Mouse (Mus musculus) hindbrain, embryonic 13.5 days (tissue): Measurements from ENCODE around the gene Slc7a4. TPM values are rescaled to one million over a fixed set of nuclear protein-coding genes. Genes with fewer than 3 reads are reported as not detected.

Experiments used
- ATAC-seq: fragments of 200-750 bp; cut with Nextera tagmentation; 2 replicates; pipeline ENCODE4 v1.8.0; 2017; ENCODE audit warnings: moderate TSS enrichment; ENCODE audit not compliant: low FRiP score
- H3K27ac ChIP-seq: fragments of 300-500 bp; sonication (generic); 2 replicates; pipeline ENCODE4 v1.5.1; 2015; ENCODE audit warnings: inconsistent platforms, mild to moderate bottlenecking, moderate library complexity
- H3K27me3 ChIP-seq: fragments of 300-500 bp; sonication (generic); 2 replicates; pipeline ENCODE4 v1.6.1; 2015; ENCODE audit warnings: mild to moderate bottlenecking, inconsistent platforms
- H3K36me3 ChIP-seq: fragments of 300-500 bp; sonication (generic); 2 replicates; pipeline ENCODE4 v1.6.1; 2015; ENCODE audit warnings: mild to moderate bottlenecking, inconsistent platforms
- H3K4me1 ChIP-seq: fragments of 300-500 bp; sonication (generic); replicated peaks from 2 replicates; pipeline ENCODE4 v1.6.1; 2015; ENCODE audit warnings: inconsistent platforms
- H3K4me2 ChIP-seq: fragments of 300-500 bp; sonication (generic); 2 replicates; pipeline ENCODE4 v1.6.1; 2015; ENCODE audit warnings: inconsistent platforms, mild to moderate bottlenecking, moderate library complexity
- H3K4me3 ChIP-seq: fragments of 300-500 bp; sonication (generic); 2 replicates; pipeline ENCODE4 v1.5.1; 2015; ENCODE audit warnings: mild to moderate bottlenecking, inconsistent platforms
- H3K9ac ChIP-seq: fragments of 300-500 bp; sonication (generic); 2 replicates; pipeline ENCODE4 v1.6.1; 2015; ENCODE audit warnings: mild to moderate bottlenecking, inconsistent platforms
- H3K9me3 ChIP-seq: fragments of 300-500 bp; sonication (generic); 2 replicates; pipeline ENCODE4 v1.6.1; 2016; ENCODE audit warnings: inconsistent platforms
- WGBS: fragments of 180-500 bp; shearing (Covaris S2); methylation state at CpG from one replicate; pipeline ENCODE4 v1.1.7; 2015; 5-methylcytosine and 5-hydroxymethylcytosine counted together
- polyA plus RNA-seq: library from polyadenylated mRNA; unstranded; fragments of >200 nt; fragmentation: Nextera tagmentation; extraction: Ambion mirVana; gene quantifications from 2 replicates; pipeline ENCODE4 v1.2.1, GENCODE M21; 2015

Slc7a4 gene
- polyA plus RNA-seq, 1 experiment from 2014 or later = 21.0 TPM

DNA sequence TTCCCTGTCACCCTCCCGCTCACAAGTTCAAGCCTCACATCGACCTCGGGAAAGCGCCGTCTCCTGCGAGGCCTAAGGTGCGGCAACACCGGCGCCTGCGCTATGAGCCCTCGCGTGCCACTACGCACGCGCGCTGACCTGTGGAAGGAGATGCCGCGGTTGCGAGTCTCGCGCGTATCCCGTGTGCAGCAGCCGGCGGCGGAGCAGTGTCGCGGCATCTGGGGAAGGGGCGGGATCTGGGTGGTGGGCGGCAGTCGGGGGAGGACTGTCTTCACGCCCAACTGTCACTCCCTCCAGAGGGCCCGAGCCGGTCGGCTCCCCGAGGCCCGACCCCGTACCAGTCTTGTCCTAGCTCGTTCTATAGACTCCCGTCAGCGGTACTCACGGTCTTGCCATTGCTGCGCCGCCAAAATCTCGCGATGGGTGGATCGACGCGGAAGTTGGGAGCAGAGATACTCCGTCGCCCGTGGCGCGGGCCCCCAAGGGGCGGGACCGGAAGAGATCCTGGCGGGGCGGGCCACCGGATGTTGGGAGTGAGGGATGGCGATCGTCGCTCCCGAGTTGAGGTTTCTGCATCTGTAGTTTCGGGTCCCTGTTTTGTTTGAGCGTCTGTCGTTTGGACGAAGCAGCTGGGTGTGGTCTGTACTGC, 52.2 kb downstream of the Slc7a4 start, which contains the start of gene Thap7:
Thap7 (minus strand) TSS at position 497 of the 649 bp plus-strand sequence.
- peaks cover 34% of the 10 kb centered on the region for H3K36me3 ChIP-seq
- ATAC-seq = peak; percentile 98
- under 1% methylated on average over 67 of the region's 67 CpGs for WGBS
- H3K4me1 ChIP-seq = peaks cover 30% of the 10 kb centered on the region
- peak within 1 kb of the TSS; percentile 59 for H3K4me3 ChIP-seq
- H3K9me3 ChIP-seq = no peaks in the 10 kb centered on the region
- peak within 1 kb of the TSS; percentile 87 for H3K4me2 ChIP-seq
- H3K27ac ChIP-seq = peak within 1 kb of the TSS; percentile 98
- H3K27me3 ChIP-seq = no peaks in the 10 kb centered on the region
- H3K9ac ChIP-seq = peak within 1 kb of the TSS; percentile 89

DNA sequence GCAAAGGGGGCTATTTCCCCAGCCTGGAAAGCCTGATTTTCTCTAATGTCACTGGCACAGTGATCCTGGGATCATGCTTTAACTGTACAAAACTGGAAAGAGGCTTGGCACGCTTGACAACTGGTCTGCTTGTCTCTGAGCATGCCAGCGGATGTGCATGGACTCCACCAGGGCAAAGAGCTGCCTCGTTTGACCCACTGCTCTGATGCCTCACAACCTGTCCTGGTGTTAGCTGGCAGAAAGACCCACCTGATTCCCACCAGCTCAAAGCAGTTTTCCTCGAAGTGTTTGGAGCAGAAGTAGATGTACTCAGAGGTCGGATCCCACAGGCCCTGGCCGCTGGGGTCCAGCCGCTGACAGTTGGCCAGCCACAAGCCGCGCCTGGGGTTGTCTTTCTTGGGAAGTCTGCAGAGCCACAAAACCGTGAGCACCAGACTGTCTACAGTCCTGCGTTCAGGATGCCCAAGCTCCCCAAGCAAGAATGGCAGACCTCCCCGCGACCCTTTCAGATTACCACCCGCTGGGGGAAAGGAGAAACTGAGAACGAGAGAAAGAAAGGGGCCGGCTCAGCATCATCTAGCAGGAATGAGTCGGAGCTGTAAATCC, 52.9 kb downstream of the Slc7a4 start:
- Histone ChIP-seq H3K27ac (peak overlapping the region; percentile 98), H3K27me3 (no peaks in the 10 kb centered on the region), H3K4me3 (peak overlapping the region; percentile 59), H3K4me2 (peak overlapping the region; percentile 87), H3K9ac (peak overlapping the region; percentile 89), H3K36me3 (peaks cover 41% of the 10 kb centered on the region), H3K4me1 (peaks cover 30% of the 10 kb centered on the region), H3K9me3 (no peaks in the 10 kb centered on the region)
- 0 out of 2 replicates have a peak, but pooled peaks have one; percentile 7 for ATAC-seq
- 18% methylated on average over 17 of the region's 17 CpGs for WGBS

DNA sequence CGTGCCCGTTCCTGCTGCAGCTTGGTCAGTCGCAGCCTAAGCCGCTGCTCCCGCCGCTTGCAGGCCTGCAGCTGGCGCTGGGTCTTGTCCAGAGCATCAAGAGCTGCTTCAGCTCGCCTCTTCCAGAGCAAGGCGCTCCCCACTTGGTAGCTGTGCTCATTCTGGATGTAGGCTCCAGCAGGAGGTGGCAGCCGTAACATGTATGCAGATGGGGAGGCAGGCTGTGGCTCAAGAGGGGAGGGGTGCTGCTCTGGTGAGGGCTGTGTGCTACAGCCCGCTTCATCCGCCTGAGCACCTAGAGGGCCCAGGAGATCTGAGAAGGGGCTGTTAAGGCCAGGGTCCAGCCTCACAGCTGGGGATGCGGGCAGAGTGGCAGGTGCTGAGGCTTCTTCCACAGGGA, 54.7 kb downstream of the Slc7a4 start:
- no peak overlapping the region for H3K27ac ChIP-seq
- no peaks in the 10 kb centered on the region for H3K27me3 ChIP-seq
- ATAC-seq = no peak
- peaks cover 30% of the 10 kb centered on the region for H3K4me1 ChIP-seq
- H3K4me2 ChIP-seq = no peak overlapping the region
- no peaks in the 10 kb centered on the region for H3K9me3 ChIP-seq
- no peak overlapping the region for H3K4me3 ChIP-seq
- 89% methylated on average over 13 of the region's 13 CpGs for WGBS
- peaks cover 57% of the 10 kb centered on the region for H3K36me3 ChIP-seq
- H3K9ac ChIP-seq = no peak overlapping the region

DNA sequence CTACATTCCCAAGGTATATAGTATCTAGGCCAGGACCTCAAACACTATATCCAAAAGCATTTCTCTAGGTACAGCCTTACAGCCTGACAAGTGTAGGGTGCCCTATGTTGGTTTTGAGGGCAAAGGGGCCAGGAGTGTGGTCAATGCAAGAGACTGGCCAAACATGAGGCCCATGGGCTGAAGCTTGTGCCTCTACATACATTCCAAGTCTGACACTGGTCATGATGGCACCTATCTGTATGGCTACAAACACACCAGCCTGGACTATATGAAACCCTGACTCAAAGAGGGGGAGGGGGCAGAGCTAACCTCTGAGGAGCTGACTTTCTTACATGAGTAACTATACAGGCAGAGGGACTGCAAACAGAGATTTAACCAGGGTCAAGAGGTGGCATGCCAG, 55.4 kb downstream of the Slc7a4 start:
- no peak overlapping the region for H3K4me2 ChIP-seq
- peaks cover 63% of the 10 kb centered on the region for H3K36me3 ChIP-seq
- no peak overlapping the region for H3K4me3 ChIP-seq
- H3K9me3 ChIP-seq = no peaks in the 10 kb centered on the region
- no peak overlapping the region for H3K27ac ChIP-seq
- H3K9ac ChIP-seq = no peak overlapping the region
- no peak for ATAC-seq
- no peaks in the 10 kb centered on the region for H3K27me3 ChIP-seq
- H3K4me1 ChIP-seq = peaks cover 30% of the 10 kb centered on the region

GRCm38 (mm10) chr16:17526223-17526622, 56.8 kb downstream of the Slc7a4 start:
- Histone ChIP-seq H3K9me3 (no peaks in the 10 kb centered on the region), H3K9ac (no peak overlapping the region), H3K27ac (no peak overlapping the region), H3K4me1 (peaks cover 17% of the 10 kb centered on the region), H3K4me2 (no peak overlapping the region), H3K4me3 (no peak overlapping the region), H3K36me3 (peaks cover 77% of the 10 kb centered on the region), H3K27me3 (no peaks in the 10 kb centered on the region)
- 96% methylated on average over 6 of the region's 6 CpGs for WGBS
- no peak for ATAC-seq

GRCm38 (mm10) chr16:17525524-17525923, 57.5 kb downstream of the Slc7a4 start:
- H3K4me1 ChIP-seq = peaks cover 17% of the 10 kb centered on the region
- WGBS = 88% methylated on average over 3 of the region's 3 CpGs
- H3K27me3 ChIP-seq = no peaks in the 10 kb centered on the region
- no peak overlapping the region for H3K4me2 ChIP-seq
- no peak for ATAC-seq
- H3K9me3 ChIP-seq = no peaks in the 10 kb centered on the region
- peaks cover 84% of the 10 kb centered on the region for H3K36me3 ChIP-seq
- H3K4me3 ChIP-seq = no peak overlapping the region
- no peak overlapping the region for H3K9ac ChIP-seq
- H3K27ac ChIP-seq = no peak overlapping the region

DNA sequence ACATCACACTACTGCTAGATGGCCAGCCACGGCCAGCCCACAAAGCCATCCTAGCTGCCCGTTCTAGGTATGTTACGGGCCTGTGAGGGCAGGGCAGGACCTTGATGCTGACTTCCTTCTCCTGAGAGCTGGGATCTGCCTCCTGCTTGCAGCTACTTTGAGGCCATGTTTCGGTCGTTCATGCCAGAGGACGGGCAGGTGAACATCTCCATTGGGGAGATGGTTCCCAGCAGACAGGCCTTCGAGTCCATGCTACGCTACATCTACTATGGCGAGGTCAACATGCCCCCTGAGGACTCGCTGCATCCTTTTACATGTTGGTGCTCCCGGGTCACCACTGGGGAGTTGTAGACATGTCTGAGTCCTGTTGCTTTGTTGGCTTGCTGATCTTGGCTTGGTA, 58.9 kb downstream of the Slc7a4 start:
- Histone ChIP-seq H3K4me2 (no peak overlapping the region), H3K9me3 (no peaks in the 10 kb centered on the region), H3K9ac (no peak overlapping the region), H3K27ac (no peak overlapping the region), H3K27me3 (no peaks in the 10 kb centered on the region), H3K4me3 (no peak overlapping the region), H3K36me3 (peaks cover 98% of the 10 kb centered on the region), H3K4me1 (peaks cover 6% of the 10 kb centered on the region)
- 91% methylated on average over 11 of the region's 11 CpGs for WGBS
- no peak for ATAC-seq

Other genes starting within 250 kb of the Slc7a4 start
- gene Snap29, start 177.2 kb downstream of the Slc7a4 start, polyA plus RNA-seq = 22.6 and 23.1 TPM in 2 replicates
- 60.9 and 62.1 TPM in 2 replicates for gene Pi4ka, start 176.9 kb downstream of the Slc7a4 start, polyA plus RNA-seq
- 79.1 and 86.2 TPM in 2 replicates for gene Crkl, start 131.2 kb downstream of the Slc7a4 start, polyA plus RNA-seq
- gene Aifm3, start 93.6 kb downstream of the Slc7a4 start, polyA plus RNA-seq = 5.7 and 6.3 TPM in 2 replicates
- gene Lztr1, start 74.5 kb downstream of the Slc7a4 start, polyA plus RNA-seq = 133 TPM in 2 replicates
- gene Thap7, start 52.1 kb downstream of the Slc7a4 start, polyA plus RNA-seq = 68.2 and 69.0 TPM in 2 replicates
- gene Lrrc74b, start 22.0 kb downstream of the Slc7a4 start, polyA plus RNA-seq = 0.75 and 1.3 TPM in 2 replicates
- gene P2rx6, start 21.3 kb downstream of the Slc7a4 start, polyA plus RNA-seq = 1.9 and 2.1 TPM in 2 replicates
- gene Smpd4, start 36.1 kb upstream of the Slc7a4 start, polyA plus RNA-seq = 23.8 and 27.2 TPM in 2 replicates
- 7.0 and 7.8 TPM in 2 replicates for gene Ccdc74a, start 63.3 kb upstream of the Slc7a4 start, polyA plus RNA-seq
- 44.3 and 48.7 TPM in 2 replicates for gene Med15, start 149.7 kb upstream of the Slc7a4 start, polyA plus RNA-seq
- gene Klhl22, start 176.4 kb upstream of the Slc7a4 start, polyA plus RNA-seq = 70.9 and 77.6 TPM in 2 replicates
- gene Scarf2, start 214.1 kb upstream of the Slc7a4 start, polyA plus RNA-seq = 1.6 and 2.0 TPM in 2 replicates
- gene B830017H08Rik, start 249.9 kb upstream of the Slc7a4 start, polyA plus RNA-seq = 2.1 and 2.2 TPM in 2 replicates